Mouse (Mus musculus): ENCODE measurements around the gene Smyd3. TPM values are rescaled to one million over a fixed set of nuclear protein-coding genes. Genes with fewer than 3 reads are reported as not detected.

Gene Smyd3
- total RNA-seq, 2 experiments from 2014 or later, result 2.1 to 6.0 TPM

DNA sequence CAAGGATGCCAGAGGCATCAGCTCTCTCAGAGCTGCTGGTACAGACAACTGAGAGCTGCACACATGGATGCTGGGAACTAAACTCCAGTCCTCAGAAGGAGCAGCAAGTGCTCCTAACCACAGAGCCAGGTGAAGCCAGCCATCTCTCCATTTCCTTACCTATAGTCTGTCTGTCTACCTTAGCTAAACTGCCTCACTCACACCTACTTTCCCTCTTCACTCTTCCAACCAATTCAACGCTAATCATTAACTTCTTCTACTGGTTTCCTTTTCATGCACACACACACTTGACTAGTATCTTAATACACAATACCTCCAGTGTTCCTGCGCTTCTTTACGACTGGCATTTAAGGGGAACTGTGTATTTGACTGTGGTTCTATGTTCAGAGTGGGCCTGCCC lies 22.0 kb upstream of the Smyd3 start:
- ATAC-seq (replicated peaks; ENCODE audit: low FRiP score, poor library complexity, severe bottlenecking), result no peak

DNA sequence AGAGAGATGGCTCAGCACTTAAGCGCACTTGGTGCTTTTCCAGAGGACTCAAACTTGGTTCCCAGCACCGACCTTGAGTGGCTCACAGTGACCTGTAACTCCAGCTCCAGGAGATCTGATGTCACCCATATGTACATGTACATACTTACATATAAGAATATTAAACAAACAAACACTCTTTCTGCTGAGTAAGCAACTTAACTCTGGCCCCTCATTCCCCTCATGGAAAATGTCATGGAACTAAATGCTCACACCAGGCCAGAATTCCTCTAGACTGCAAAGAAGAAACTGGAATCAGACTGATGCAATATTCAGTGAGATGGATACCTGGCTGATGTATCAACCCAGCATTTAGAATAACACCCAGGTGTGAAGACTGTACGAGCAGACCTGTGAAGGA lies 21.2 kb upstream of the Smyd3 start:
- ATAC-seq (replicated peaks; ENCODE audit: low FRiP score, poor library complexity, severe bottlenecking), result no peak

DNA sequence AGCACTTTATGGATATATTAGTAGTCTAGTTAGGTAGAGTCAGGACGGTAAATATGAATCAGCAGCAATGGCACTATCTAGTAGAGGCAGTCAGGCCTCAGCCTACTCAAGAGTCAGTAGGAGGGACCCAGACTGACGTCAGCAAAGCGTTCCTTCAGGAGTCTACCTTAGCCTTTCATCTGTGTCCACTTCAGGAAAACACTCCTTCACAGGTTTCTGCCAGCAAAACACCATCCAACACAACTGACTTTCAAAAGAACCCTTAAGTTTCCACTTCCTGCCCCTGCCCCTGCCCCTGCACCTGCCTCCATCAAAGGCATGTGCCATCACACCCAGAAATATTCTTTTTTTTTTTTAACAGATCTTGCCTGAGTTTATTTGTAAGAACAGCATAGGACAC lies 2.1 kb upstream of the Smyd3 start:
- ATAC-seq (replicated peaks; ENCODE audit: low FRiP score, poor library complexity, severe bottlenecking), result no peak

DNA sequence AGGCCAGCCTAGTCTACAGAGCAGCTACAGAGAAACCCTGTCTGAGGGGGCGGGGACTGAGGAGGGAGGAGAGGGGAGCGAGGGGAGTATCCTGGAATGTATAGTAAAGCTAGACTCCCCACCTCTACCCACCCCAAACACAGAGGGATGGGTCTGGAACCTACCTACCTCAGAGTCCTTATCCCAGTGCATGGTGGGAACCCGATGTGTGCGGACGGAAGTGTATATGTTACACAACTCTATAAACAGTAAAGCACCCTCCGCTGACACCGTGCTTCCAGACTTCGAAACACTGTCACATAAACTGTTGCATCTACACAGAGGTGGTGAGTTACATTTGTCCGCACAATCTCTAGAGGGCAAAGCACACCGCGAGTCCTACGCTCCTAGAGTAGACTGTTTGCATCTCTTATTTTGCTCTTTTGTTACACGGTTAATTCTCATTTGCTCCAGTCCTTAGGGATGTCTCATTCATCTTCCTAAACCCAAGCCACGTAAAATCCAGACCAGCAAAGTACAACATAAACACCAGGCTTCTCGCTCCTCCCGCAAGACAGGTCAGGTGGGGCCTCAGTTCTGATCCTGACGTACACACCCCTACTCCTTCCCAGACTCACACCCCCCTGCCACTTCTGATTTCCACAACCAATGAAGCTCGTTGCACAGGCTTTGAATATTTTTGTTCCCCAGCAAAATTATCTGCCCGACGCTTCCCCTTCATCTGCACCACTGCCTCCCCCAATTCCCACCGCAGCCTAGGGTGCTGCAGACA lies 714 bp downstream of the Smyd3 start:
- ATAC-seq (replicated peaks; ENCODE audit: low FRiP score, poor library complexity, severe bottlenecking), result peak; percentile 56

DNA sequence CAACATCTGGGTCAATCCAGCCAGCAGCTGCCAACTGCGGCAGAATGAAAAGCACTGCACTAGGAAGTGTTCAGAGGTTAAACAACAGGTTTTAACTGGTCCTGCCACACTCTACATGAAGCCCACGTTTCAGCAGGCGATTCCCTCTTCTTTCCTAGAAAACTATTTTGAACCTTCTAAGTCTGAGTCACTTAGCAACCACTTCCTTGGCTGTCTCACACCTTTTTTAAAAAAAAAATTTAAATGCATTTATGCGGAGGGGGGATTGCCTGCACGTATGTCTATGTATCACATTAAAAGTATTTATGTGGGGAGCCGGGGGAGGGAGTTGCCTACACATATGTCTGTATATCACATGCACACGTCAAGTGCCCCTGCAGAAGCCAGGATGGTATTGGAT lies 5.9 kb downstream of the Smyd3 start:
- no peak for ATAC-seq (replicated peaks; ENCODE audit: low FRiP score, poor library complexity, severe bottlenecking)

DNA sequence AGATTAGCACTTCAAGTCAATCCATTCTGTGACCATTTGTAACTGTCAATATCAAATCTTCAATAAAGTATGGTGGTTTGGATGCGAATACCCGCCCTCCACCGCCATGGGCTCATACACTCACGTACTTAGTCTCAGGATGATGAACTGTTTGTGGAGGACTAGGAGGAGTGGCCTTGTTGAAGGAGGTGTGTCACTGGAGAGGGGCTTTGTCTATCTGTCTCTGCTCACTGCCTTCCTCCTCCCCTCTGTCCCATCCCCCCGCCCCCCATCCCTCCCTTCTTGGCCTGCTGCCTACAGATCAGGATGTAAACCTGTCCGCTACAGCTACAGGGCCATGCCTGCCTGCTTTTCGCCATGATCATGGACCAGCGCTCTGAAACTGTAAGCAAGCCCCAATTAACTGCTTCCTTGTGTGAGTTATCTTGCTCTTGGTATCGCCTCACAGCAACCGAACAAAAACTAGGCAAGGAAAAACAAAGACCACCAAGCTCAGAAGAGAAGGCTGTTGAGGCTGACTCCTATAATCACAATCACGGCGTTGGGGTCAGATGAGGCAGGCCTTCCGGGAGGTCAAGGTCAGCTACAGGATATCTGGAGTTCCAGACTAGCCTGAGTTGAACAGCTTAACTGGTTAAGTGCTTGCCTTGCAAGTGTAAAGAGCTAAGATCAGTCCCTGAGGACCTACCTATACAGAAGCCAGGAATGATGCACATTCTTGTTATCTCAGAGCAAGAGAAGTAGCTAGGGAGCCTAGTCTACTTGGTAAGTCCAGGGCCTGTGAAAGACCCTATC lies 7.1 kb downstream of the Smyd3 start:
- no peak for ATAC-seq (replicated peaks; ENCODE audit: low FRiP score, poor library complexity, severe bottlenecking)

DNA sequence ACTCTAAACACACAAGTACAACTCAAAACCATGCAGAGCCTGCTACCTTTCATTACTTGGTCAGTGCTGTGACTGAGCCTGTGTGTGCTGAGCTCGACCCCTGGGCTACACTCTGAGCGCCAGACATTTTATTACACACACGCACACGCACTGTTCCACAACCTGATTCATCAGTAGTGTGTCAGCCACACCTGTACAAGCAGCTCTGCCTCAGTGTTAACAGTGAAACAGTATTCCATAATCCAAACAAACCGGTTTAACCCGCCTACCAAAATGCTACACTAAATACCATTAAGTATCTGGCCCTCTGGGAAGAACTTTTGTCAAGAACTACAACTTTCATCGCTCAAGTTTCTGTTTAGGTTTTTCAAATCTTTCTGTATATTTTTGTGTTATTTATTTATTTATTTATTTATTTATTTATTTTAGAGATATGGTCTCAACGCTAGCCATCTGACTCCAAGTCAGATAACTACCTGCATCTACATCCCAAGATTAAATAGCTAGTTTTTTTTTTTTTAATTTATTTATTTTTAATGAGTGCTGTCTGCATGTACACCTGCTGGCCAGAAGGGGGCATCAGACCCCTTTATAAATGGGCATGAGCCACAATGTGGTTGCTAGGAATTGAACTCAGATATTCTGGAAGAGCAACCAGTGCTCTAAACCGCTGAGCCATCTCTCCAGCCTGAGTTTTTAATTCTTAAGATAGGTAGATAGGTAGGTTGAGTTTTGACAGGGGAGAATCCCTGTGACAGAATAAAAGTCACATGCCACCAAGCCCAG lies 11.1 kb downstream of the Smyd3 start:
- ATAC-seq (replicated peaks; ENCODE audit: low FRiP score, poor library complexity, severe bottlenecking), result no peak

DNA sequence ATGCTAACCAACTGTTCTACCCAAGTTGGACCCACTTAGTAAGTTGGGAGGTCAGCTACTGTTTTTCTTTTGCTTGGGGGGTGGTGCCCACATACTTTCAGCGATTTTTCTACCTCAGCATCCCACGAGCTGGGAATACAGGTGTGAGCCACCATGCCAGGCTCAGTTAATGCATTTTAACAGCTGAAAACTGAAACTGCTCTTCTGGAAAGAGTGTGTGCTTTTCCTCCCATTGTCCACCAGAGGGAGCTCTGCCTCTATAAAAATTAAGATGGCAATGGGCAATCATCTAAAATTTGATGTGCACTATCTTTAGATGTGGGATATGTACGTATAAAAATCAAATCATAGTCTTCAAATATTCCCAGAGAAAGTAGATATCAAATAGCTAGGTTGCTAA lies 15.3 kb downstream of the Smyd3 start:
- peak; percentile 64; the same call in 1 of the 2 replicates for ATAC-seq (replicated peaks; ENCODE audit: low FRiP score, poor library complexity, severe bottlenecking)

DNA sequence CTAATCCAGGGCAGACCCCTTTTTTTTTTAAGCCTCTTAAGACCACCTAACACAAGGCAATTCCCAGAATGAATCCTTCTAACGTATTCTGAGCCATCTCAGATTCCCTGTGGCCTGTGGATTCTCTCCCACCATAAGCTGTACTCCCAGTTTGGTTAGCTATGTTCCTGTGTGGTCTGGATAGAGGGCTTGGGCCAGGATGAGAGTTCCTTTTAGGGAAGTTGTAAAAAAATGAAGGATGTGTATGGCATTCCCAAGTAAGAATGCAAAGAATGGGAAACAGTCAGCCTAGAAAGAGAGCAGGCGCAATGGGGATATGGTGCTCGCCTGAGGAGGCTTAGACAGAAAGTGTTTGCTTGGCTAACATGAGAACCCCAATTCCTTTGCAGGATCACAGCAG lies 18.6 kb downstream of the Smyd3 start:
- no peak for ATAC-seq (replicated peaks; ENCODE audit: low FRiP score, poor library complexity, severe bottlenecking)

DNA sequence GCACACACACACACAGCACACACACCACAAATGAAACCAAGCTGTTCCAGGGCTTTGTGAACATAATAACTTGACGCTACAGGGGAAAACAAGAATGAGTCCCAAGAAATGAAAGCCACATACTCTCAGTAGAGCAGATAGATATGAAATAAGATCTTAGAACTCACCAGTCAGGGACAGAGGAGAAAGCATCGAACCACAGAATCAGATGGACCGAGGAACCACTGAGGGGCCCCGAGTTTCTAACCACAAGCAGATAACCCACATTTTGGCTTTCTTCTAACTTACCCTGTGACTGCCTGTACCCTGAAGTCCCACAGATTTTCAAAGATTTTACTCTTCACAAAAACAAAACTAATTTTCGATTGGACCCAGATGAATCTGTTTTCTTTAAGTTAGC lies 24.9 kb downstream of the Smyd3 start:
- ATAC-seq (replicated peaks; ENCODE audit: low FRiP score, poor library complexity, severe bottlenecking), result no peak

DNA sequence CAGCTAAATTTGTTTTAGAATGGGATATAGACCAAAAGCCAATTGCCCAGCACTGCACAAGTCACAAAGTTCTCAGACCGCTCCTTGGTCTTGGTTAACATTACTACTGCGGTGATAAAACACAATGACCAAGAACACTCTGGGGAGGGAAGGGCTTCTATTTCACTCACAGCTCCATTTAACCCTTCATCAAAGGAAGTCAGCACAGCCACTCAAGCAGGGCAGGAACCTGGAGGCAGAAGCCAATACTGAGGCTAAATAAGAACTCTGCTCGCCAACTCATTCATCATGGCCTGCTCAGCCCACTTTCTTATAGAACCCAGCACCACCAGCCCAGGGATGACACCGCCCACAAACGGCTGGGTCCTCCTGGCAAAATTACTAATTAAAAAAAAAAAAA lies 29.3 kb downstream of the Smyd3 start:
- no peak for ATAC-seq (replicated peaks; ENCODE audit: low FRiP score, poor library complexity, severe bottlenecking)

DNA sequence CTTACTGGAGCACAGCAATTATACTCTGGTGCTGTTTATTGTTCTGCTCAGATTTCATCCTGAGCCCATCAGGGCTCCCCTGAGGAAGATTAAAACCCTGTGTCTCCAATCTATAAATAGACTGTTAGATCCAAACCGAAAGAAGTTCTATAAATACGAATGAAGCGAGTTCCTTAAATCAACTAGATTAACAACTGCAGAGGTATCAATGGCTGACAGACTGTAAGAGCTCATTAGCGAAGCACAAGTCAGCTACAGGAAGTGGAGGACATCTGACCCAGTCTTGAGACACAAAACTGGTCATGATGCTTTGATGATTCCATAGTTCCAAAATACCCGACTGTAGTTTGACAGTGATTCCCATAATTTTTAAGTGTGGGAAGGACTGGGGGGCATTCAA lies 29.9 kb downstream of the Smyd3 start:
- no peak for ATAC-seq (replicated peaks; ENCODE audit: low FRiP score, poor library complexity, severe bottlenecking)

DNA sequence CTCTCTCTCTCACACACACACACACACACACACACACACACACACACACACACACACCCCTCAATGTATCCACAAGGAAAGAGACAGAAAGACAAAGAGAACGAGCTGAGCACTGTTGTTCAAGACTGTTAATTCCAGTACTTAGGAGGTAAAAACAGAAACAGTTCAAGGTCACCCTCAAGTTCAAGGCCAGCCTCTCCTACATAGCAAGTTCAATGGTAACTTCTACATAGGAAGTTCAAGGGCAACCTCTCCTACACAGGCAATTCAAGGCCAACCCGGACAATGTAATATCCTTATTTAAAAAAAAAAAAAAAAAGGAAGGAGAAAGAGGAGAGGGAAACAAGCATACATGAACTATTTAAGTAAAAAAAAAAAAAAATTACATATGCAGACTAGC lies 30.6 kb downstream of the Smyd3 start:
- no peak for ATAC-seq (replicated peaks; ENCODE audit: low FRiP score, poor library complexity, severe bottlenecking)

DNA sequence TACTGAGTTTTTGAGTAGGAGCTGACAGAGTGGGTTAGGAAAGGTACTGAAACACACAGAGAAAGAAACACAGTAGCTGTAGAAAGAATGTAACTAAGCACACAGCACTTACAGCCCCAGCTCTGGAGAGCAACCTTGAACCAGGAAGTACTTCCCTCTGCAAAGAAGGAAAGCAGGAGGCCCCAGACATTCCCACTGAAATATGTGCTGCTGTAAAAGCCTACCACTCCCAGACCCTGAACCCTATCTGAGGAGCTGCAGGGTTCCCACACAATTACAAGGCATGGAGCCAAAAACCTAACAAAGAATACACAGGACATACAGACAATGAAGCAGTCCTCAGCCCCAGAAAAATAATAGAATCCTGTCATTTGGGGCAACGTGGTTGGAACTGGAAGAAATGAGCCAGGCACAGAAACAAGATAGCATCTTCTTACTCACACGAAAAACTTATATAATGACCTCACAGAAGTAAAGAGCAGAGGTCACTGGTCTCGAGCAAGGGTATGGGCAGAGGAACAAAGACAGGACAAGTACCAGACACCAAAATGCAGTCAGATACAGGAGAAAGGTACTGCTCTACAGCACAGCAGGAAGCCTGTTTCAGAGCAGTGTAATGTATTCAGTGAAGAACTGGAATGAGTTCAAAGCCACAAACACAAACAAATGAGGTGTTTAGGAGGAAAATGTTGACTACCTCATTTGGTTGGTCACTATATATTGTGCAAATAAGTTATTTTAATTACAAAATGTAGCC lies 31.9 kb downstream of the Smyd3 start:
- no peak for ATAC-seq (replicated peaks; ENCODE audit: low FRiP score, poor library complexity, severe bottlenecking)

DNA sequence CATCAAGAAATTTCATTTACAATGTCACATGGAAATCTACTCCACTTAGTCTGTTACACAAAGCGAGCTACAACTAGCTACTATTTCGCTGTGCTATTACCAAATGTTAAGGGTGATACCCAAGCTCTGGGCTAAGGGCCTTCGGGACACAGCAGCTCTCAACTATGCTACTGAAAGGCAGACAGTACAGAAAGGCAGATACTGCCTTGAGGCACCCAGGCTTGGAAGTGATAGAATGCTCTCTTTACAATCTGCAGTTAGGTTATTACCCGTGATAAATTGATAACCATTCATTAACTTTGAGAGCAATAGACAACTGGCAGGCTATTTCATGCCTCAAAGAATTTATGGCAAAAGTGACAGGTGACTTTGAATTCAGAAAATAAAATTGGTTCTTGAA lies 37.0 kb downstream of the Smyd3 start:
- ATAC-seq (replicated peaks; ENCODE audit: low FRiP score, poor library complexity, severe bottlenecking), result no peak

DNA sequence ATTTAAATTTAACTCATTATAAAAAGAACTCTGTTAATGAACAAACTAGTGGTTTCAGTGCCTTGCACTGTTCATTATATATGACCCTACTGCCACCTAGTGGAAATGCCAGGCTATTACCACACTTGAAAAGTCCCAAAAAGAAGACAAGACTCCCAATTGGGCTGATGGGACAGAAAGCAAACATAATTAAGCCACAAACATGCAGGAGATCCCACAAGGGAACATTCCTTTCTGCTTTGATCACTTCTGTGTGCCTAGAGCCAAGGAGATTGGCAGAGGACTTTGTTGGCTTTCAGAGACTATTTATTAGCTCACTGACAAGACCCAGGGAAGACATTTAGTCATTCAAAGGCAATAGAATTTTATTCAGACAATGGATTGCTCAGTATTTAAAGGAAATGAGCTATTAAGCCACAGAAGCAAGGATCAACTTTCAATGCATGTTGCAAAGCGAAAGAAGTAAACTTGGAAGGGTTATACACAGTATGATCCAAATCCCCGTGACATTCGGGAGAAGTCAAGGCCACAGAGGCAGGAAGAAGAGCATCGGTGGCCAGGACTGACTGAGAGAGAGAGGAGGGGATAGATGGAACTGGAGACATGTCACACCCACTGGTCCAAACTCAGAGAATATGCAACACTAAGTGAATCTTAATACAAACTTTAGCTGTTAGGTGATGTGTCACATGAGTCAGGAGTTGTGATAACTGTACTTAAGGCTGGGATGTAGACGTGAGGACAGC lies 40.5 kb downstream of the Smyd3 start:
- peak; percentile 83 for ATAC-seq (replicated peaks; ENCODE audit: low FRiP score, poor library complexity, severe bottlenecking)

DNA sequence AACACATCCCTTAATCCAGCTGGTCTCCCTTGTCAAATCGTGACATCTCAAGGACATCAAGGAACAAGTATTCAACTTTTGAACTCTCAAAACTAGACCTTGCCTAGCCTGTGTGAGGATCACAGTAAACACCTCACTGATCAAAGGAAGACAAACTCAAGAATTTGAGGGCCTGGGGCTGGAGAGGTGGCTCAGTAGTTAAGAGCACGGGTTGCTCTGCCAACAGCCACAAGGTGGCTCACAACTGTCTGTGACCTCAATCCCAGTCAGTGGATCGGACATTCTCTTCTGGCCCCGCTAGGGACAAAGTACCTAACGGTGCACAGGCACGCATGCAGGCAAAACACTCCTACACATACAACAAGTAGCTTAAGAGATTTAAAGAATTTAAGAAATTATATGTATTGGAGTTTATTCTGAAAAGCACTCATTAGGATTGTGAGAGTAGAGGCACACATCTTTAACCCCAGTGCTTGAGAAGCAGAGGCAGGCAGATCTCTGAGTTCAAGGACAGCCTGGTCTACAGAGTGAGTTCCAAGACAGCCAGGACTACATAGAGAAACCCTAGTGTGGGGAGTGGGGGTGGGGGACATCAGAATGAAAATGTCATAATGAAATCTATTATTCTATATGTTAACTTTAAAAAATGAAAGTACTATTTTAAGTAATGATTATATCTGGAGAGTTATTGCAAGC lies 41.2 kb downstream of the Smyd3 start:
- no peak for ATAC-seq (replicated peaks; ENCODE audit: low FRiP score, poor library complexity, severe bottlenecking)

DNA sequence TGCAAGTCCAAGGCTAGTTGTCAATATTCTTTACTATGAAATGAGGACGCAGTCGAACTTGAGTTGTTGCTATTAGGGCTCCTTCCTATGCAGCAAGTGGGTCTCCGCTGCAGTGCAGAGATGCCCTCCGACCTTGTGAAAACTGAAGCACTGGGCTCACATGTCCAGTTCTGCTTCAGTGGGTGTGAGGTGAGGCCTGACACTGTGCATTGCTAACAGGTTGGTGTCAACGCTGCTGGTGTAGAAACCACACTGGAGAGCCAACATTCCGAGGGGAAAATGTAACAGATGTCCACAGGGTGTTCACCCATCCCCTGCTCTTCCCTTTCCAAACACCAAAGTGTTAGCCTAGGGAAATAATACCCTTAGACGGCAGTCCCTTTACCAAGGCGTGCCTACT lies 43.1 kb downstream of the Smyd3 start:
- no peak for ATAC-seq (replicated peaks; ENCODE audit: low FRiP score, poor library complexity, severe bottlenecking)
